Mouse (Mus musculus): ENCODE measurements around the gene Ankfn1.

Ankfn1 gene

DNA sequence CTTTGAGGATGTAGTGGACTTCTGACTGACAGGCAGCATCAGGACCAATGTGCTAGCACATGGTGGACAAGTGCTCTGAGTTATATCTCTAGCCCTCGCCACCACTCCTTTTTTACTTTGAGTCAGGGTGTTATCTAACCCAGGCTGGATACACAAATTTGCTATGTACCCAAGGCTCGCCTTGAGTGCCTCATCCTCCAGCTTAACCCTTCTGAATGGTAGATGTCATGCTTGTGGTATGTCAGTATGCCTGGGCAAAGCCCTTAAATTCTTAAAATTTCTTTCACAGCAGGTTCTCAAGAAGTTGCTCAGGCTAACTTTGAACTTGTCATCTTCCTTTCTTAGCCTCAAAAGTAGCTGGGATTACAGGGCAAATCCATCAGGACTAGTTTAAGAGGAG is 421.0 kb downstream of the Ankfn1 start:
- no peak for DNase-seq

DNA sequence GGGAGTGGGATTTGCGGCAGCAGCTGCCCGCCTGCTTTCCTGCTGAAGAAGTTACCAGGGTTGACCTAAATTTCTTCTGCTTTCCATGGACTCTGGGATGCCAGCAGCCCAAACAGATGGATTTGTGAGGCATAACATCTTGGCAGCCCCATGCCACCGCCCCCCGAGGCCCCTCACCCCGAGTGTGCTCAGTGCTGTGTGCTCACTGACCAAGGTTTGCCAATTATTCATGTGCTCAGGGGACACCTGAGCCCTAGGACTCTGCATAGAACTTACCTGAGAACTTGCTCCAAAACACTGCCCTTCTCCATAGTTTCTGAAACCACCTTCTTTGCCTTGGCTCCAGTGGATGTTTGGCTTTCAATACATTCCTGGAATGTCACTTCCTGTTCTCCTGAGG is 421.4 kb downstream of the Ankfn1 start:
- no peak for DNase-seq

DNA sequence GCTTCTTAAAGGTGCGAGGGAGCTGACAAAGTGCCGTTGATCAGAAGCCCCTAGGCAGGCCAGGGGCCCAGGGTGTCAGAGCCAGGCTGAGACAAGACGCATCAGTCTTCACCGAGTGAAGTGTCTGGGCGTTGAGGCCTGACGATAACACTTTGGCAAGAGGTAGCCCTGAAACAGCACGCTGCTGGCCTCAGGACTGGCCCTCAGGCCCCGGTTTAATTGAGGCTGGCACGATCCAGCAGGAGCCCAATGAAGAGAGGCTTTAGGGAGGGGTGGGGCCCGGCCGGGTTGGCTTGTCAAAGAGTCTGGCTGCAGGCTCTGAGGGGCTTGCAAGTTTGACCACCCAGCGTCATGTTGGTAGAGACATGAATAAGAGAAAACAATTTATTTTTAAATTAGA is 437.2 kb downstream of the Ankfn1 start:
- DNase-seq = no peak

Measured in right cerebral cortex, adult 18-20 months (tissue).